Mouse (Mus musculus): ENCODE measurements around the gene Map3k13.

DNA sequence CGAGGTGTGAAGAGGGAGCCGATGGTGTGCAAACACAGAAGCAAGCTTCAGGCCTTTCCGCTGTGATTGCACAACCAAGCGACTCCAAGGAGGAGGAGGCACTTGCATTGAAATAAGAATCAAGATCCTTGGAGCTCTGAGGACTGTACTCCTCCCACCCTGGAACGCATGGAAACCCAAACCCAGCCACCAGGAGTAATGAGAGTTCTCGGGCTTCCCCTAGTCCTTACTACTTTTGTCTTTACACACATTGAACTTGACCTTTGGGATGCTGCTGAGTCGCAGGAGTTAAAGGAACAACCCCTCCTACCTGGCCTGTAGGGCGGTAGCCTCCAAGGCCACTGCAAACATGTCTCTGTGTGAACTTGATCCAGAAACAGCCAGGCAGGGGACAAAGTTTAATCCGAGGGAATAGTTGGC, 31.5 kb downstream of the Map3k13 start:
- TF ChIP-seq CTCF (IDR thresholded peaks at IDR 0.05; ENCODE audit: low read depth, low read length) (no peak), POLR2A (IDR thresholded peaks at IDR 0.05; ENCODE audit: insufficient read depth, low read length) (no peak), EP300 (IDR thresholded peaks at IDR 0.05; ENCODE audit: insufficient read depth, low read depth, low read length) (no peak)

Data from ES-Bruce4 (cell line).